Mouse (Mus musculus): ENCODE results near the gene Tcf3.
A peak's percentile ranks its signal among the peaks of the same experiment; 100 is the strongest.

Tcf3 gene

GRCm38 (mm10) chr10:80407924-80408323, 25.5 kb downstream of the Tcf3 start:
- no peak for DNase-seq (ENCODE audit: low read depth)

- DNase-seq (ENCODE audit: low read depth): peak; percentile 90
Measured at GRCm38 (mm10) chr10:80406684-80407501, 26.6 kb downstream of the Tcf3 start, which contains the start of gene Uqcr11. Uqcr11 (minus strand) TSS chr10:80406830.

GRCm38 (mm10) chr10:80405481-80406173, 27.8 kb downstream of the Tcf3 start:
- DNase-seq (ENCODE audit: low read depth): no peak

GRCm38 (mm10) chr10:80403044-80403692, 30.3 kb downstream of the Tcf3 start:
- DNase-seq (ENCODE audit: low read depth): no peak

GRCm38 (mm10) chr10:80400704-80401161, 32.7 kb downstream of the Tcf3 start:
- DNase-seq (ENCODE audit: low read depth): no peak

- DNase-seq (ENCODE audit: low read depth): no peak
Measured at GRCm38 (mm10) chr10:80399973-80400703, 33.3 kb downstream of the Tcf3 start.

- DNase-seq (ENCODE audit: low read depth): peak; percentile 99
Measured at GRCm38 (mm10) chr10:80399191-80399972, 34.1 kb downstream of the Tcf3 start, which contains the start of gene Mbd3. Mbd3 (minus strand) TSS chr10:80399550.

GRCm38 (mm10) chr10:80398719-80399190, 34.7 kb downstream of the Tcf3 start:
- DNase-seq (ENCODE audit: low read depth): peak; percentile 93

- no peak for DNase-seq (ENCODE audit: low read depth)
Measured at GRCm38 (mm10) chr10:80398174-80398535, 35.3 kb downstream of the Tcf3 start.

- no peak for DNase-seq (ENCODE audit: low read depth)
Measured at GRCm38 (mm10) chr10:80397524-80398173, 35.8 kb downstream of the Tcf3 start.

- DNase-seq (ENCODE audit: low read depth): no peak
Measured at GRCm38 (mm10) chr10:80396822-80397523, 36.5 kb downstream of the Tcf3 start.

- DNase-seq (ENCODE audit: low read depth): no peak
Measured at GRCm38 (mm10) chr10:80395025-80395627, 38.3 kb downstream of the Tcf3 start.

- no peak for DNase-seq (ENCODE audit: low read depth)
Measured at GRCm38 (mm10) chr10:80392687-80393086, 40.8 kb downstream of the Tcf3 start.

- no peak for DNase-seq (ENCODE audit: low read depth)
Measured at GRCm38 (mm10) chr10:80390697-80391096, 42.8 kb downstream of the Tcf3 start.

- DNase-seq (ENCODE audit: low read depth): no peak
Measured at GRCm38 (mm10) chr10:80389185-80389708, 44.2 kb downstream of the Tcf3 start.

GRCm38 (mm10) chr10:80388731-80389130, 44.7 kb downstream of the Tcf3 start:
- DNase-seq (ENCODE audit: low read depth): no peak

GRCm38 (mm10) chr10:80387522-80387959, 45.9 kb downstream of the Tcf3 start, which contains the start of gene Mex3d:
Mex3d (minus strand) TSS chr10:80387659.
- no peak for DNase-seq (ENCODE audit: low read depth)

GRCm38 (mm10) chr10:80386735-80387471, 46.5 kb downstream of the Tcf3 start:
- no peak for DNase-seq (ENCODE audit: low read depth)

Data from c-Kit-positive CD71-positive TER-119-negative erythroid progenitor cells, embryonic 14.5 days (primary cell).